Comparison of ENCODE assay signal across 16 mouse cellular contexts in the genomic region with DNA sequence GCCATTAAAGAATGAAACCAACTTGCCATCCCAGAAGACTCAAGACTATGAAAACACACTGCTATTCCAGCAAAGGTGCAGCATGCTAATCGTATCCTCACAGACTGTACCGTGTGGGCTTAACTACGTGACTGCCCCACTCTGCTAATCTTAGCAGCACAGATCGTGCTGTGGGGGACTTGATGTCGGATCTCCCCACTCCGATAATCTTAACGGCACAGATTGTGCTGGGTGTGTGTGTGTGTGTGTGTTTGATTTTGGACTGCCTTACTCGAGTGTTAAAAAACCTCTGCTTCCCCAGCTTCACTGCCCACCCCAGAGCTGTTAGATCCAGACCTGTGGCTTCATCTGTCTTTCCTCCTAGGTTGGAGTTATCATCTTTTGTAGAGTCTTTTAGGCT. TPM values are rescaled to one million over a fixed set of nuclear protein-coding genes. Genes with fewer than 3 reads are reported as not detected.
A peak's percentile ranks its signal among the peaks of the same experiment; 100 is the strongest.
DNase-seq lines count a peak whose midpoint lies in the region.
"Had no signal": no experiment of that assay in that cellular context is flagged by ENCODE, and none has a peak within 500 bp of the region (broad histone marks: within the 10 kb centered on the region; RNA-seq: fewer than 3 reads in every experiment).

No protein-coding gene starts in this region.

- DNase-seq in right cerebral cortex, adult 18-20 months: peak; percentile 74
- DNase-seq in right cerebral cortex, postnatal 4 days: no peak
- DNase-seq in frontal cortex, postnatal 14 days (ENCODE audit: low spot score in 2 of 2): peak; percentile 35 to 51
- peak; percentile 69 to 71 for DNase-seq in left cerebral cortex, postnatal 36 days (ENCODE audit: low spot score in 2 of 2)
- DNase-seq in urinary bladder, postnatal 4 days (ENCODE audit: low spot score in 2 of 2): no peak
- DNase-seq in adrenal gland, postnatal 10 days: no peak
- DNase-seq in ovary, postnatal 36 days (ENCODE audit: low spot score): no peak
- DNase-seq: adrenal gland, postnatal 25 days; cerebellum, adult 9-11 months; gastrocnemius, postnatal 36 days; heart, postnatal 36 days; kidney, adult 8-10 months; kidney, postnatal 25 days; thymus, postnatal 4 days had no signal

- intact Hi-C loops in left cerebral cortex, postnatal 36 days (cut with DNase I): no loop called here

RNA-seq across cellular contexts. Expression of a gene that starts 22.9 kb away (rescaled TPM):
- 100 to 1,000 TPM; 273 to 322 TPM for total RNA-seq in left cerebral cortex, postnatal 36 days (2021)
- 10 to 100 TPM; 22.3 to 23.3 TPM for total RNA-seq in adrenal gland, postnatal 10 days (2021)
- total RNA-seq: common myeloid progenitor, adult 5-6 weeks; liver, adult 2 months had no signal

RNA-seq across cellular contexts. Expression of a gene that starts 35.4 kb away (rescaled TPM):
- total RNA-seq in left cerebral cortex, postnatal 36 days (2021): 10 to 100 TPM; 67.6 to 71.9 TPM
- total RNA-seq in adrenal gland, postnatal 10 days (2021): 10 to 100 TPM; 15.3 to 17.5 TPM

RNA-seq across cellular contexts. Expression of a gene that starts 49.8 kb away (rescaled TPM):
- total RNA-seq in left cerebral cortex, postnatal 36 days (2021): 100 to 1,000 TPM; 368 to 380 TPM
- total RNA-seq in adrenal gland, postnatal 10 days (2021): 10 to 100 TPM; 17.9 to 25.6 TPM
- total RNA-seq: common myeloid progenitor, adult 5-6 weeks had no signal

Comparison
In these comparisons a context has a peak if more than half of its experiments do, and no peak if none do; other contexts are left out.
1. DNase-seq: peak in right cerebral cortex, adult 18-20 months (single experiment), frontal cortex, postnatal 14 days (2 of 2) and left cerebral cortex, postnatal 36 days (2 of 2); none in right cerebral cortex, postnatal 4 days (single experiment), urinary bladder, postnatal 4 days (0 of 2), adrenal gland, postnatal 10 days (single experiment) and ovary, postnatal 36 days (single experiment).
2. RNA of a gene that starts 22.9 kb away (total RNA-seq): 273 to 322 TPM in left cerebral cortex, postnatal 36 days; 22.3 to 23.3 TPM in adrenal gland, postnatal 10 days; every median in the first group is over 10 times any median in the second.
3. RNA of a gene that starts 49.8 kb away (total RNA-seq): 368 to 380 TPM in left cerebral cortex, postnatal 36 days; 17.9 to 25.6 TPM in adrenal gland, postnatal 10 days; every median in the first group is over 10 times any median in the second.